In the genomic region with DNA sequence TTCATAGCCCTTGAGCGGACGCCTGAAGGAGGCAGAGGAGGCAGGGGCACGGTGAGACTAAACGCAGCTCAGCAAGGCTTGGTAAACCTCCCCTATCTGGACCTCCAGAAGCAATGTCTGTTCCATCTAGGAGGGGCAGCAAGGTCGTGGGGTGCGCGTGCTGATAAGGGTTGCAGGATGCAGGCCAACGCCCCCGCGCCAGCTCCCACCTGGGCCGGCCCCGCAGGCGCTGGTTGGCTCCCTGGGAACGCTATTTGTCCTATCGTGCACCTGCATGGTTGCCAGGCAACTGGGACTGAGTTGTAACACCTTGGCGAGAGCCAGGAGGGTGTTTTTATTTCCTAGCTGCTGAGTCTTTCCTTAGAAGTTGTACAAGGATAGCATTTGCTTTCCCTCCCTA, we compare ENCODE assay signal across 8 mouse cellular contexts. TPM values are rescaled to one million over a fixed set of nuclear protein-coding genes. Genes with fewer than 3 reads are reported as not detected.
A peak's percentile ranks its signal among the peaks of the same experiment; 100 is the strongest.
DNase-seq lines count a peak whose midpoint lies in the region; ATAC-seq lines count a peak whose summit lies in the region.
"Had no signal": no experiment of that assay in that cellular context is flagged by ENCODE, and none has a peak within 500 bp of the region (broad histone marks: within the 10 kb centered on the region; RNA-seq: fewer than 3 reads in every experiment).

No protein-coding gene starts in this region.

- peaks cover 17% of the 10 kb centered on the region; the same call in 1 of the 2 replicates for H3K4me1 ChIP-seq in neural tube, embryonic 12.5 days
- peaks cover 11% of the 10 kb centered on the region for H3K4me1 ChIP-seq in embryonic facial prominence, embryonic 15.5 days
- peaks cover 35% of the 10 kb centered on the region for H3K4me1 ChIP-seq in neural tube, embryonic 15.5 days

- H3K9ac ChIP-seq in neural tube, embryonic 12.5 days = no peak overlapping the region
- H3K9ac ChIP-seq in embryonic facial prominence, embryonic 15.5 days = no peak overlapping the region
- H3K9ac ChIP-seq in neural tube, embryonic 15.5 days (replicated peaks) = no peak overlapping the region

- DNase-seq in neural tube, embryonic 10.5 days (ENCODE audit: extremely low spot score, low spot score) = no peak
- peak; percentile 64 to 66 for DNase-seq in kidney, postnatal 36 days
- no peak for DNase-seq in yolk sac, embryonic 10.5 days (ENCODE audit: low spot score)
- DNase-seq in heart, adult 8-10 months (ENCODE audit: low spot score) = no peak

- H3K4me2 ChIP-seq in neural tube, embryonic 12.5 days (replicated peaks) = 0 out of 2 replicates have a peak overlapping the region, but pooled peaks have one; percentile 9
- H3K4me2 ChIP-seq in embryonic facial prominence, embryonic 15.5 days (replicated peaks) = no peak overlapping the region
- H3K4me2 ChIP-seq in neural tube, embryonic 15.5 days = peak overlapping the region; percentile 47

- WGBS in neural tube, embryonic 12.5 days = 9% methylated on average over 16 of the region's 16 CpGs
- 16% methylated on average over 16 of the region's 16 CpGs for WGBS in embryonic facial prominence, embryonic 15.5 days
- WGBS in neural tube, embryonic 15.5 days = 7% methylated on average over 16 of the region's 16 CpGs

- no peaks in the 10 kb centered on the region for H3K36me3 ChIP-seq in neural tube, embryonic 12.5 days
- H3K36me3 ChIP-seq in embryonic facial prominence, embryonic 15.5 days = no peaks in the 10 kb centered on the region
- no peaks in the 10 kb centered on the region for H3K36me3 ChIP-seq in neural tube, embryonic 15.5 days

- H3K9me3 ChIP-seq in neural tube, embryonic 12.5 days = no peaks in the 10 kb centered on the region
- H3K9me3 ChIP-seq in embryonic facial prominence, embryonic 15.5 days (replicated peaks) = no peaks in the 10 kb centered on the region
- H3K9me3 ChIP-seq in neural tube, embryonic 15.5 days (replicated peaks) = no peaks in the 10 kb centered on the region

- H3K4me3 ChIP-seq in neural tube, embryonic 12.5 days = no peak overlapping the region
- no peak overlapping the region for H3K4me3 ChIP-seq in embryonic facial prominence, embryonic 15.5 days (replicated peaks)
- peak overlapping the region; percentile 19 for H3K4me3 ChIP-seq in neural tube, embryonic 15.5 days (replicated peaks)
- H3K4me3 ChIP-seq: megakaryocyte, embryonic 14.5 days had no signal

- no peak overlapping the region for H3K27ac ChIP-seq in neural tube, embryonic 12.5 days
- no peak overlapping the region for H3K27ac ChIP-seq in embryonic facial prominence, embryonic 15.5 days (replicated peaks)
- H3K27ac ChIP-seq in neural tube, embryonic 15.5 days (replicated peaks) = 0 out of 2 replicates have a peak overlapping the region, but pooled peaks have one; percentile 28

- peaks cover 16% of the 10 kb centered on the region for H3K27me3 ChIP-seq in neural tube, embryonic 12.5 days (replicated peaks)
- H3K27me3 ChIP-seq in embryonic facial prominence, embryonic 15.5 days = peaks cover 18% of the 10 kb centered on the region
- no peaks in the 10 kb centered on the region; the same call in 1 of the 2 replicates for H3K27me3 ChIP-seq in neural tube, embryonic 15.5 days (replicated peaks)

- no peak for ATAC-seq in neural tube, embryonic 12.5 days (ENCODE audit: low FRiP score, low read depth)
- peak; percentile 52; the same call in 1 of the 2 replicates for ATAC-seq in embryonic facial prominence, embryonic 15.5 days (ENCODE audit: insufficient number of reproducible peaks, low FRiP score, low TSS enrichment, low read depth)
- peak; percentile 78; the same call in 1 of the 2 replicates for ATAC-seq in neural tube, embryonic 15.5 days (ENCODE audit: low FRiP score)

RNA-seq across cellular contexts. Expression of a gene that starts 41.2 kb away (rescaled TPM):
- 9.9 and 14.5 TPM in 2 replicates for polyA plus RNA-seq in neural tube, embryonic 12.5 days (2016; fragmentation: Nextera tagmentation; extraction: Ambion mirVana)
- 6.4 and 7.3 TPM in 2 replicates for polyA plus RNA-seq in embryonic facial prominence, embryonic 15.5 days (2015; fragmentation: Nextera tagmentation; extraction: Ambion mirVana)
- polyA plus RNA-seq in neural tube, embryonic 15.5 days (2015; fragmentation: Nextera tagmentation; extraction: Ambion mirVana) = 12.6 and 13.7 TPM in 2 replicates
- 1 to 10 TPM; 5.2 to 7.9 (median 6.8) TPM for total RNA-seq in heart, adult 8-10 months (2022)

RNA-seq across cellular contexts. Expression of a gene that starts 43.7 kb away (rescaled TPM):
- 16.7 and 18.4 TPM in 2 replicates for polyA plus RNA-seq in neural tube, embryonic 12.5 days (2016; fragmentation: Nextera tagmentation; extraction: Ambion mirVana)
- polyA plus RNA-seq in embryonic facial prominence, embryonic 15.5 days (2015; fragmentation: Nextera tagmentation; extraction: Ambion mirVana) = 20.5 and 21.0 TPM in 2 replicates
- 13.8 and 16.2 TPM in 2 replicates for polyA plus RNA-seq in neural tube, embryonic 15.5 days (2015; fragmentation: Nextera tagmentation; extraction: Ambion mirVana)
- total RNA-seq in heart, adult 8-10 months (2022) = 10 to 100 TPM in 2 of 4 experiments, 1 to 10 TPM in 2; 8.1 to 11.2 (median 9.7) TPM

RNA-seq across cellular contexts. Expression of a gene that starts 56.1 kb away (rescaled TPM):
- 23.1 and 23.9 TPM in 2 replicates for polyA plus RNA-seq in neural tube, embryonic 12.5 days (2016; fragmentation: Nextera tagmentation; extraction: Ambion mirVana)
- polyA plus RNA-seq in embryonic facial prominence, embryonic 15.5 days (2015; fragmentation: Nextera tagmentation; extraction: Ambion mirVana) = 23.8 and 25.1 TPM in 2 replicates
- polyA plus RNA-seq in neural tube, embryonic 15.5 days (2015; fragmentation: Nextera tagmentation; extraction: Ambion mirVana) = 12.6 and 15.4 TPM in 2 replicates
- total RNA-seq in heart, adult 8-10 months (2022) = 1 to 10 TPM; 5.6 to 6.9 (median 5.9) TPM

Comparison
In these comparisons a context has a peak if more than half of its experiments do, and no peak if none do; other contexts are left out.
1. DNase-seq: peak in kidney, postnatal 36 days (2 of 2); none in neural tube, embryonic 10.5 days (single experiment), yolk sac, embryonic 10.5 days (single experiment) and heart, adult 8-10 months (single experiment).